Mouse (Mus musculus) heart, adult 2 months (tissue): ENCODE measurements around the gene Unk.

Experiments used
- CTCF ChIP-seq: fragments of 200-600 bp; IDR thresholded peaks from 2 replicates; pipeline ENCODE4 v1.8.1; 2022; ENCODE audit warnings: antibody characterized with exemption, mild to moderate bottlenecking, moderate library complexity
- POLR2A ChIP-seq: fragments of 200-500 bp; IDR thresholded peaks from 2 replicates; pipeline ENCODE4 v1.6.1; 2011; ENCODE audit warnings: mild to moderate bottlenecking, low read depth, low read length, control low read depth; ENCODE audit not compliant: insufficient read depth

DNA sequence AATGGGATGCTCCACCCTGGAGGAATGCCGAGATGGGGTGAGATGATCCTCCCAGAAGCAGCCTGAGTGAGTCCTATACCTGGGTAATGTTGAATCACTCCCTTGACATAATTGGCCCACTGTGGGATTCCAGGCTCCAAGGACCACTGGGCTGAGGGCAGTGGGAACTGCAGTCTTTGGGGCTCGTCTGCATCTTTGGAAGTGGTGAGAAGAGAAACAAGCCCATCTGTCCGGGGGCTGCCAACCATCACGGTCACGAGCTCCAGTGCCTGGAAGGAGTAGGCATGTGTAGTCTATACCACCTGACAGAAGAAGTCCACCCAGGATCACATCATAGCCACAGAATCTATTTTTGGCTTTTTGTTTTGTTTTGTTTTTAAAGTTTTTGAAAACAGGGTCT lies 19.2 kb upstream of the Unk start:
- TF ChIP-seq CTCF, result no peak
- no peak for TF ChIP-seq POLR2A
